Mouse (Mus musculus): ENCODE measurements around the gene Rmnd5b.
"Not testable (repeated sequence)": the region's sequence is repeated elsewhere in the genome, so short reads cannot be mapped to it uniquely, and the experiment has no call there.

Rmnd5b gene

GRCm38 (mm10) chr11:51621776-51622175, 13.9 kb downstream of the Rmnd5b start:
- Histone ChIP-seq H3K27me3 (ENCODE audit: control insufficient read depth, insufficient read depth, low read length, poor library complexity, severe bottlenecking) (no peaks in the 10 kb centered on the region), H3K36me3 (ENCODE audit: control insufficient read depth, insufficient read depth, low read length, poor library complexity, severe bottlenecking) (peaks cover 7% of the 10 kb centered on the region)
- DNase-seq (ENCODE audit: low read depth, low spot score) = no peak

- no peaks in the 10 kb centered on the region for H3K27me3 ChIP-seq (ENCODE audit: control insufficient read depth, insufficient read depth, low read length, poor library complexity, severe bottlenecking)
- H3K36me3 ChIP-seq (ENCODE audit: control insufficient read depth, insufficient read depth, low read length, poor library complexity, severe bottlenecking) = peaks cover 7% of the 10 kb centered on the region
- no peak for DNase-seq (ENCODE audit: low read depth, low spot score)
These were observed 15.6 kb downstream of the Rmnd5b start for GRCm38 (mm10) chr11:51620084-51620483.

- no peaks in the 10 kb centered on the region for H3K27me3 ChIP-seq (ENCODE audit: control insufficient read depth, insufficient read depth, low read length, poor library complexity, severe bottlenecking)
- peak; percentile 93 for DNase-seq (ENCODE audit: low read depth, low spot score)
- H3K36me3 ChIP-seq (ENCODE audit: control insufficient read depth, insufficient read depth, low read length, poor library complexity, severe bottlenecking) = peaks cover 7% of the 10 kb centered on the region
These were observed 16.2 kb downstream of the Rmnd5b start, which contains the start of gene Nhp2 for GRCm38 (mm10) chr11:51619409-51620060. Gene Nhp2 (plus strand): TSS chr11:51619735.

GRCm38 (mm10) chr11:51618894-51619408, 16.7 kb downstream of the Rmnd5b start:
- DNase-seq (ENCODE audit: low read depth, low spot score) = no peak
- Histone ChIP-seq H3K36me3 (ENCODE audit: control insufficient read depth, insufficient read depth, low read length, poor library complexity, severe bottlenecking) (peaks cover 7% of the 10 kb centered on the region), H3K27me3 (ENCODE audit: control insufficient read depth, insufficient read depth, low read length, poor library complexity, severe bottlenecking) (no peaks in the 10 kb centered on the region)

- Histone ChIP-seq H3K27me3 (ENCODE audit: control insufficient read depth, insufficient read depth, low read length, poor library complexity, severe bottlenecking) (no peaks in the 10 kb centered on the region), H3K36me3 (ENCODE audit: control insufficient read depth, insufficient read depth, low read length, poor library complexity, severe bottlenecking) (peaks cover 2% of the 10 kb centered on the region; the same call in 1 of the 2 replicates)
- DNase-seq (ENCODE audit: low read depth, low spot score) = peak; percentile 87
These were observed 18.0 kb downstream of the Rmnd5b start for GRCm38 (mm10) chr11:51617693-51618092.

GRCm38 (mm10) chr11:51616113-51616512, 19.6 kb downstream of the Rmnd5b start:
- not testable (repeated sequence) for H3K27me3 ChIP-seq (ENCODE audit: control insufficient read depth, insufficient read depth, low read length, poor library complexity, severe bottlenecking); H3K36me3 ChIP-seq (ENCODE audit: control insufficient read depth, insufficient read depth, low read length, poor library complexity, severe bottlenecking); DNase-seq (ENCODE audit: low read depth, low spot score)

- H3K36me3 ChIP-seq (ENCODE audit: control insufficient read depth, insufficient read depth, low read length, poor library complexity, severe bottlenecking) = no peaks in the 10 kb centered on the region
- DNase-seq (ENCODE audit: low read depth, low spot score) = peak; percentile 70
- no peaks in the 10 kb centered on the region for H3K27me3 ChIP-seq (ENCODE audit: control insufficient read depth, insufficient read depth, low read length, poor library complexity, severe bottlenecking)
These were observed 20.1 kb downstream of the Rmnd5b start for GRCm38 (mm10) chr11:51615601-51616000.

- no peak for DNase-seq (ENCODE audit: low read depth, low spot score)
- no peaks in the 10 kb centered on the region for H3K36me3 ChIP-seq (ENCODE audit: control insufficient read depth, insufficient read depth, low read length, poor library complexity, severe bottlenecking)
- H3K27me3 ChIP-seq (ENCODE audit: control insufficient read depth, insufficient read depth, low read length, poor library complexity, severe bottlenecking) = no peaks in the 10 kb centered on the region
These were observed 20.6 kb downstream of the Rmnd5b start for GRCm38 (mm10) chr11:51615129-51615528.

- Histone ChIP-seq H3K36me3 (ENCODE audit: control insufficient read depth, insufficient read depth, low read length, poor library complexity, severe bottlenecking) (no peaks in the 10 kb centered on the region), H3K27me3 (ENCODE audit: control insufficient read depth, insufficient read depth, low read length, poor library complexity, severe bottlenecking) (no peaks in the 10 kb centered on the region)
- no peak for DNase-seq (ENCODE audit: low read depth, low spot score)
These were observed 21.4 kb downstream of the Rmnd5b start for GRCm38 (mm10) chr11:51614256-51614655.

- not testable (repeated sequence) for DNase-seq (ENCODE audit: low read depth, low spot score); H3K27me3 ChIP-seq (ENCODE audit: control insufficient read depth, insufficient read depth, low read length, poor library complexity, severe bottlenecking); H3K36me3 ChIP-seq (ENCODE audit: control insufficient read depth, insufficient read depth, low read length, poor library complexity, severe bottlenecking)
These were observed 25.8 kb downstream of the Rmnd5b start for GRCm38 (mm10) chr11:51609940-51610339.

- DNase-seq (ENCODE audit: low read depth, low spot score) = no peak
- H3K27me3 ChIP-seq (ENCODE audit: control insufficient read depth, insufficient read depth, low read length, poor library complexity, severe bottlenecking) = no peaks in the 10 kb centered on the region
- H3K36me3 ChIP-seq (ENCODE audit: control insufficient read depth, insufficient read depth, low read length, poor library complexity, severe bottlenecking) = peaks cover 4% of the 10 kb centered on the region; the same call in 1 of the 2 replicates
These were observed 26.3 kb downstream of the Rmnd5b start for GRCm38 (mm10) chr11:51609266-51609909.

- peaks cover 13% of the 10 kb centered on the region; the same call in 1 of the 2 replicates for H3K36me3 ChIP-seq (ENCODE audit: control insufficient read depth, insufficient read depth, low read length, poor library complexity, severe bottlenecking)
- DNase-seq (ENCODE audit: low read depth, low spot score) = no peak
- H3K27me3 ChIP-seq (ENCODE audit: control insufficient read depth, insufficient read depth, low read length, poor library complexity, severe bottlenecking) = no peaks in the 10 kb centered on the region
These were observed 28.5 kb downstream of the Rmnd5b start for GRCm38 (mm10) chr11:51607096-51607738.

GRCm38 (mm10) chr11:51606447-51607095, 29.1 kb downstream of the Rmnd5b start, which contains the start of gene Hnrnpab:
Gene Hnrnpab (minus strand): TSS chr11:51606847.
- DNase-seq (ENCODE audit: low read depth, low spot score) = peak; percentile 98
- Histone ChIP-seq H3K27me3 (ENCODE audit: control insufficient read depth, insufficient read depth, low read length, poor library complexity, severe bottlenecking) (no peaks in the 10 kb centered on the region), H3K36me3 (ENCODE audit: control insufficient read depth, insufficient read depth, low read length, poor library complexity, severe bottlenecking) (peaks cover 17% of the 10 kb centered on the region; the same call in 1 of the 2 replicates)

- H3K27me3 ChIP-seq (ENCODE audit: control insufficient read depth, insufficient read depth, low read length, poor library complexity, severe bottlenecking) = no peaks in the 10 kb centered on the region
- DNase-seq (ENCODE audit: low read depth, low spot score) = peak; percentile 87
- H3K36me3 ChIP-seq (ENCODE audit: control insufficient read depth, insufficient read depth, low read length, poor library complexity, severe bottlenecking) = peaks cover 21% of the 10 kb centered on the region; the same call in 1 of the 2 replicates
These were observed 29.9 kb downstream of the Rmnd5b start for GRCm38 (mm10) chr11:51605602-51606446.
